Mouse (Mus musculus) kidney, adult 2 months (tissue): Measurements from ENCODE around the gene Map3k20.

Source experiments
- CTCF ChIP-seq: fragments of 200-500 bp; conservative IDR thresholded peaks from 2 replicates; pipeline ENCODE4 v1.5.1; 2011; ENCODE audit warnings: low read depth, mild to moderate bottlenecking, control low read depth, low read length, moderate library complexity, mixed read lengths; ENCODE audit not compliant: insufficient read depth, insufficient read length
- POLR2A ChIP-seq: fragments of 200-500 bp; IDR thresholded peaks from one replicate; pipeline ENCODE4 v1.6.1; 2011; ENCODE audit warnings: low read depth, low read length, control low read depth

DNA sequence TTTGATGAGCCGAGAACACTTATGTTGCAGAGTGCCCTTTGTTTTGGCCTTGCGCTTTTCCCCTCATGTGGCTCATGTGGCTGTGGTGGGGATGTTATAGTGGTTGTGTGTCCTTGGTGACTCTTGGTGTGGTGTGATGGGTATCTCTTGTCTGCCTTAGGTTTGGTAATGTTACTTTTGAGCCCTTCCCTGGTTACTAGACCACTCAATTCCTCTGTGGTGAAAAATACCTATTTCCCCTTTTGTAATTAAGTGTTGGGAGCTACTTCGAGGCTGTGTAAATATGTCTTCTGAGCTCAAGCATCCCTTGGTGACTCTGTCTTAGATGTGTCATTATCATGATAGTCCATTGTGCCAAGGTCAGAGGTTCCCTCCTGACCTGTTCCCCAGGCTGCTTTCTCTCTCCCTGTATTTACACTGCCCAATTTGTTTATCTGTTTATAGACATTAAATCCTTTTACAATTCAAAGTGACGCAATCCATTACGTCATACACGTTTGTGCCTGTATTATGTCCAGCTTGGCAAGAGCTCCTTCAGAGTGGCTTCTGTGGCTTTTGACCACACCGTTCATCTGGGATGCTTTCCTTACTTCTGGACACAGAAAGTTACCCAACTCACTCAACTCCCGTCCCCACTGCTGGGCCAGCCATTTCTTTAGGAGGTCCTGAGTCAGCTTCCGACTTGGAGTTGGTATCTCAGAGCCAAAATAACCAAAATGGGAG lies 15.9 kb downstream of the Map3k20 start:
- TF ChIP-seq CTCF (no peak), POLR2A (no peak)
